Mouse (Mus musculus) neutrophil, adult 5-6 weeks (primary cell): ENCODE results near the gene Erp29. TPM values are rescaled to one million over a fixed set of nuclear protein-coding genes. Genes with fewer than 3 reads are reported as not detected.

Experiments
- total RNA-seq: library from RNA; stranded (forward); fragments of 200-1000 nt; gene quantifications from 2 replicates; pipeline ENCODE4 v1.2.3, GENCODE M21; 2017

Gene Erp29
- total RNA-seq, 1 experiment from 2014 or later, result 362 TPM

Other genes with a start within 250 kb of the Erp29 start
- 659 and 668 TPM in 2 replicates for gene Rpl6, start 248.0 kb downstream of the Erp29 start, total RNA-seq
- gene Hectd4, start 232.3 kb downstream of the Erp29 start, total RNA-seq, result 26.2 and 40.7 TPM in 2 replicates
- 106 and 111 TPM in 2 replicates for gene Trafd1, start 66.9 kb downstream of the Erp29 start, total RNA-seq
- gene Naa25, start 54.6 kb downstream of the Erp29 start, total RNA-seq, result 31.0 and 34.3 TPM in 2 replicates
- gene Tmem116, start 613 bp downstream of the Erp29 start, total RNA-seq, result 0.35 and 0.86 TPM in 2 replicates
- gene Adam1b, start 50.9 kb upstream of the Erp29 start, total RNA-seq, result not detected in 2 replicates
- gene Adam1a, start 93.0 kb upstream of the Erp29 start, total RNA-seq, result 13.8 and 14.0 TPM in 2 replicates
- not detected in 2 replicates for gene Gm42878, start 93.0 kb upstream of the Erp29 start, total RNA-seq
- 149 and 179 TPM in 2 replicates for gene Mapkapk5, start 93.4 kb upstream of the Erp29 start, total RNA-seq
- 253 and 275 TPM in 2 replicates for gene Aldh2, start 141.3 kb upstream of the Erp29 start, total RNA-seq
- gene Acad12, start 166.4 kb upstream of the Erp29 start, total RNA-seq, result 7.3 and 8.2 TPM in 2 replicates
- gene Acad10, start 208.0 kb upstream of the Erp29 start, total RNA-seq, result 3.1 and 4.1 TPM in 2 replicates
- gene Brap, start 208.1 kb upstream of the Erp29 start, total RNA-seq, result 90.0 and 97.5 TPM in 2 replicates